In genomic region chr15:6369974-6370373, GRCm38 (mm10) we compare ENCODE assay signal across 14 mouse cellular contexts.
"Had no signal": no experiment of that assay in that cellular context is flagged by ENCODE, and none has a peak within 500 bp of the region (broad histone marks: within the 10 kb centered on the region; RNA-seq: fewer than 3 reads in every experiment).

No protein-coding gene starts in this region.

- ATAC-seq: intestine, postnatal 0 days; midbrain, embryonic 15.5 days had no signal

- H3K4me1 ChIP-seq: liver, embryonic 13.5 days; midbrain, embryonic 12.5 days; midbrain, embryonic 15.5 days had no signal

- H3K9me3 ChIP-seq: liver, embryonic 13.5 days; midbrain, embryonic 12.5 days; midbrain, embryonic 15.5 days had no signal

- H3K27ac ChIP-seq: liver, embryonic 13.5 days; midbrain, embryonic 12.5 days; midbrain, embryonic 15.5 days had no signal

- H3K4me2 ChIP-seq: liver, embryonic 13.5 days; midbrain, embryonic 12.5 days; midbrain, embryonic 15.5 days had no signal

- H3K27me3 ChIP-seq: liver, embryonic 13.5 days; midbrain, embryonic 12.5 days; midbrain, embryonic 15.5 days had no signal

- DNase-seq: kidney, adult 2 months; kidney, postnatal 14 days; kidney, postnatal 4 days; left cerebral cortex, postnatal 4 days; liver, embryonic 13.5 days; lung, adult 2 months; lung, postnatal 14 days; lung, postnatal 4 days; thymus, adult 18-20 months; thymus, postnatal 36 days had no signal

- H3K4me3 ChIP-seq: liver, embryonic 13.5 days; midbrain, embryonic 12.5 days; midbrain, embryonic 15.5 days; myocyte had no signal

- H3K9ac ChIP-seq: liver, embryonic 13.5 days; midbrain, embryonic 12.5 days; midbrain, embryonic 15.5 days had no signal

- H3K36me3 ChIP-seq: liver, embryonic 13.5 days; midbrain, embryonic 12.5 days; midbrain, embryonic 15.5 days had no signal
